Mouse (Mus musculus): ENCODE results near the gene Pnrc2.

Gene Pnrc2

GRCm38 (mm10) chr4:135821772-135822171, 51.9 kb downstream of the Pnrc2 start:
- DNase-seq (ENCODE audit: low spot score): no peak

All from left cerebral cortex, adult 11 months (tissue).